Mouse (Mus musculus) forebrain, postnatal 0 days (tissue): ENCODE measurements at regions not wholly inside any gene's neighbourhood (a gene's known extent, or its start where the extent isn't known, plus 50 kb on each side); places are given as distances from the start of the nearest gene placed in this dataset.

Experiments used
- ATAC-seq: fragments of 200-750 bp; cut with Nextera tagmentation; 2 replicates; pipeline ENCODE4 v1.8.0; 2017; ENCODE audit warnings: mild to moderate bottlenecking, moderate library complexity
- DNase-seq: peaks from one replicate; pipeline ENCODE4 v3.0.0-alpha.2; 2015
- H3K27ac ChIP-seq: fragments of 300-500 bp; sonication (generic); 2 replicates; pipeline ENCODE4 v1.5.1; 2014; ENCODE audit warnings: low read depth, mild to moderate bottlenecking, antibody characterized with exemption, low read length, moderate library complexity, mixed read lengths
- H3K27me3 ChIP-seq: fragments of 300-500 bp; sonication (generic); 2 replicates; pipeline ENCODE4 v1.6.1; 2014; ENCODE audit warnings: mild to moderate bottlenecking, low read length, mixed read lengths; ENCODE audit not compliant: insufficient read depth
- H3K36me3 ChIP-seq: fragments of 300-500 bp; sonication (generic); 2 replicates; pipeline ENCODE4 v1.6.1; 2014; ENCODE audit warnings: mild to moderate bottlenecking, moderate library complexity; ENCODE audit not compliant: insufficient read depth
- H3K4me1 ChIP-seq: fragments of 300-500 bp; sonication (generic); 2 replicates; pipeline ENCODE4 v1.6.1; 2014; ENCODE audit warnings: antibody characterized with exemption; ENCODE audit not compliant: insufficient read depth
- H3K4me2 ChIP-seq: fragments of 300-500 bp; sonication (generic); 2 replicates; pipeline ENCODE4 v1.6.1; 2014; ENCODE audit warnings: low read depth, mild to moderate bottlenecking, moderate library complexity
- H3K4me3 ChIP-seq: fragments of 300-500 bp; sonication (generic); 2 replicates; pipeline ENCODE4 v1.5.1; 2014; ENCODE audit warnings: low read depth, low read length, mixed read lengths
- H3K9ac ChIP-seq: fragments of 300-500 bp; sonication (generic); 2 replicates; pipeline ENCODE4 v1.6.1; 2014; ENCODE audit warnings: mild to moderate bottlenecking
- H3K9me3 ChIP-seq: fragments of 300-500 bp; sonication (generic); 2 replicates; pipeline ENCODE4 v1.6.1; 2016; ENCODE audit warnings: low read length
- CTCF ChIP-seq: sonication (generic); IDR thresholded peaks from 2 replicates; pipeline ENCODE4 v1.5.1; 2016; ENCODE audit warnings: antibody characterized with exemption, control low read depth, low read depth
- WGBS: fragments of 180-500 bp; shearing (Covaris S2); extraction: QIAGEN DNeasy Blood & Tissue Kit; methylation state at CpG from one replicate; pipeline ENCODE4 v1.1.7; 2014; 5-methylcytosine and 5-hydroxymethylcytosine counted together
- microRNA-seq, 2 experiments: library from miRNA; unstranded; fragments of <30 nt; microRNA quantifications; one replicate each; pipeline ENCODE4; 2016

DNA sequence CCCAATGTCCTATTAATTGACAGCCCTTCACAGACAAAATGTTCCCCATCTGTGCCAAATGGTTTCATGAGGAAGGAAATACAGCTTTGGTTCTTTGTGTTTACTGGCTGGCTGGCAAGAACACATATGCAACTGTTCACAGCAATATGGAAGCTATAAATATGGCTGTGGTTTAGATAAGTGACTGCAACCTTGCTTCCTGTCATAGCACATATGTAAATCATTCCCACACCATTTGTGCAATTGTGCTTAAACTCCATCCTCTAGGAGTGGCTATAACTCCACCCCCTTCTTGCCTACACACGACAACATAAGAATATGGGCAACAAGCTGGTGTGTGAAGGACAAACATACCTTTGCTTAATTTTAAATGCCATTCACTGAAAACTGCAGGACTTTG, 156.4 kb downstream of the Snx13 start:
- DNase-seq, result no peak

DNA sequence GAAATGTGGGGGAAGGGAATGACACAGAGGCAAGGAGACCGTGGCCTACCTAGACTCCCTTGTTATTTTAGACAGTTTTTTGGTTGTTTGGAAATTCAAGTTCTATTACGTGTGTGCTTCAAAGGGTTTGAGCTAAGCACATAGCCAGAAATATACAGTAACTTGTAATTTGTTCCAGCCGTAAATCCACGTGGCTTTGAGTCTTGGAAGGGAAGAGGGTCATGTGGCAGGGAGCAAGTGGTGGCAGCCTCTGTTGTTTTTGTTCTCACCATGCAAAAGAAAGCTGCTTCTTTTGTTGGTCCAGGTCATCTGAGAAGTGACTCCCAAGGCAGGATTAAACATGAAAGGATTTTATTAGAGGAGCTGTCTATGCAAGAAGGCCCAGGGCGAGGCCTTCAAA, 153.1 kb downstream of the Snx13 start:
- H3K4me2 ChIP-seq, result no peak overlapping the region
- 61% methylated on average over 5 of the region's 5 CpGs for WGBS
- H3K27ac ChIP-seq, result no peak overlapping the region
- H3K9me3 ChIP-seq, result no peaks in the 10 kb centered on the region
- ATAC-seq (no peak), DNase-seq (no peak)
- no peak overlapping the region for H3K4me3 ChIP-seq
- H3K36me3 ChIP-seq, result no peaks in the 10 kb centered on the region
- TF ChIP-seq CTCF, result no peak
- no peak overlapping the region for H3K9ac ChIP-seq
- no peaks in the 10 kb centered on the region for H3K4me1 ChIP-seq
- H3K27me3 ChIP-seq, result no peaks in the 10 kb centered on the region

More for the DNA sequence above, 156.4 kb downstream of the Snx13 start:
- no peak for TF ChIP-seq CTCF
- Histone ChIP-seq H3K4me2 (no peak overlapping the region), H3K9me3 (no peaks in the 10 kb centered on the region), H3K4me1 (no peaks in the 10 kb centered on the region), H3K27ac (no peak overlapping the region), H3K27me3 (no peaks in the 10 kb centered on the region), H3K9ac (no peak overlapping the region), H3K36me3 (no peaks in the 10 kb centered on the region), H3K4me3 (no peak overlapping the region)
- WGBS, result 53% methylated on average over 1 of the region's 1 CpGs
- ATAC-seq, result peak; percentile 36; the same call in 1 of the 2 replicates

Small RNA genes in the stretch of these regions (microRNA-seq; reads per million reads assigned to microRNA genes)
- gene Gm44396, result 0 reads per million in 2 experiments
